Mouse (Mus musculus) cerebral cortex, adult 2 months (tissue): ENCODE data around the gene Cry2.

Experiments
- WGBS: fragments of 180-500 bp; shearing (Covaris S2); methylation state at CpG from one replicate; pipeline ENCODE4 v1.1.7; 2018; 5-methylcytosine and 5-hydroxymethylcytosine counted together

Cry2 gene

GRCm38 (mm10) chr2:92388891-92389641 lies 44.8 kb downstream of the Cry2 start:
- WGBS = 1% methylated on average over 62 of the region's 62 CpGs

GRCm38 (mm10) chr2:92388081-92388517 lies 45.7 kb downstream of the Cry2 start:
- WGBS = 22% methylated on average over 3 of the region's 3 CpGs

- WGBS = 23% methylated on average over 4 of the region's 4 CpGs
These were observed 46.2 kb downstream of the Cry2 start for GRCm38 (mm10) chr2:92387646-92388045.

- WGBS = 81% methylated on average over 30 of the region's 30 CpGs
These were observed 46.8 kb downstream of the Cry2 start for GRCm38 (mm10) chr2:92386821-92387570.

- WGBS = 53% methylated on average over 22 of the region's 22 CpGs
These were observed 48.5 kb downstream of the Cry2 start for GRCm38 (mm10) chr2:92385113-92386051.

- WGBS = 69% methylated on average over 4 of the region's 4 CpGs
These were observed 49.7 kb downstream of the Cry2 start for GRCm38 (mm10) chr2:92384101-92384500.

- WGBS = 77% methylated on average over 4 of the region's 4 CpGs
These were observed 51.1 kb downstream of the Cry2 start for GRCm38 (mm10) chr2:92382759-92383158.

- WGBS = 63% methylated on average over 5 of the region's 5 CpGs
These were observed 51.8 kb downstream of the Cry2 start, which contains the start of gene 1700029I15Rik for GRCm38 (mm10) chr2:92381901-92382588. TSS of gene 1700029I15Rik (plus strand) at chr2:92382538.

GRCm38 (mm10) chr2:92381161-92381560 lies 52.7 kb downstream of the Cry2 start:
- WGBS = 79% methylated on average over 5 of the region's 5 CpGs

- WGBS = 69% methylated on average over 6 of the region's 6 CpGs
These were observed 53.3 kb downstream of the Cry2 start for GRCm38 (mm10) chr2:92380495-92381050.

GRCm38 (mm10) chr2:92379783-92380494 lies 53.9 kb downstream of the Cry2 start:
- 80% methylated on average over 17 of the region's 17 CpGs for WGBS

GRCm38 (mm10) chr2:92377320-92377719 lies 56.5 kb downstream of the Cry2 start:
- 95% methylated on average over 7 of the region's 7 CpGs for WGBS

GRCm38 (mm10) chr2:92376300-92376699 lies 57.5 kb downstream of the Cry2 start:
- 84% methylated on average over 6 of the region's 6 CpGs for WGBS

- 6% methylated on average over 10 of the region's 10 CpGs for WGBS
These were observed 58.1 kb downstream of the Cry2 start for GRCm38 (mm10) chr2:92375788-92376187.

- under 1% methylated on average over 29 of the region's 29 CpGs for WGBS
These were observed 58.7 kb downstream of the Cry2 start for GRCm38 (mm10) chr2:92375099-92375623.

- 3% methylated on average over 16 of the region's 16 CpGs for WGBS
These were observed 59.3 kb downstream of the Cry2 start, which contains the start of the genes Pex16 and Large2 for GRCm38 (mm10) chr2:92374514-92374913. TSS of gene Pex16 (plus strand) at chr2:92374676. TSS of gene Large2 (minus strand) at chr2:92374869.

GRCm38 (mm10) chr2:92373437-92373813 lies 60.4 kb downstream of the Cry2 start:
- WGBS = 72% methylated on average over 11 of the region's 11 CpGs

- WGBS = 62% methylated on average over 9 of the region's 9 CpGs
These were observed 60.9 kb downstream of the Cry2 start for GRCm38 (mm10) chr2:92372767-92373436.
